Mouse (Mus musculus) olfactory bulb, adult 2 months (tissue): ENCODE results near the gene Tagln2.

Experiments
- CTCF ChIP-seq: fragments of 200-500 bp; IDR thresholded peaks from 2 replicates; pipeline ENCODE4 v1.5.1; 2012; ENCODE audit warnings: low read depth, mild to moderate bottlenecking, low read length, moderate library complexity; ENCODE audit not compliant: insufficient read depth
- POLR2A ChIP-seq: fragments of 200-500 bp; IDR thresholded peaks from 2 replicates; pipeline ENCODE4 v1.6.1; 2012; ENCODE audit warnings: mild to moderate bottlenecking, low read depth, low read length, moderate library complexity; ENCODE audit not compliant: insufficient read depth

- TF ChIP-seq POLR2A = no peak
- no peak for TF ChIP-seq CTCF
These were observed 15.6 kb upstream of the Tagln2 start for GRCm38 (mm10) chr1:172484236-172484635.
